Mouse (Mus musculus) bone marrow, adult 2 months (tissue): ENCODE results near the gene Rhoj.

Source experiments
- CTCF ChIP-seq: fragments of 200-500 bp; IDR thresholded peaks from 2 replicates; pipeline ENCODE4 v1.5.1; 2011; ENCODE audit warnings: low read length, control low read depth; ENCODE audit not compliant: control insufficient read depth, insufficient read depth
- POLR2A ChIP-seq: fragments of 200-500 bp; IDR thresholded peaks from 2 replicates; pipeline ENCODE4 v1.6.1; 2011; ENCODE audit warnings: low read depth, mild to moderate bottlenecking, control low read depth, low read length, borderline replicate concordance; ENCODE audit not compliant: control insufficient read depth

DNA sequence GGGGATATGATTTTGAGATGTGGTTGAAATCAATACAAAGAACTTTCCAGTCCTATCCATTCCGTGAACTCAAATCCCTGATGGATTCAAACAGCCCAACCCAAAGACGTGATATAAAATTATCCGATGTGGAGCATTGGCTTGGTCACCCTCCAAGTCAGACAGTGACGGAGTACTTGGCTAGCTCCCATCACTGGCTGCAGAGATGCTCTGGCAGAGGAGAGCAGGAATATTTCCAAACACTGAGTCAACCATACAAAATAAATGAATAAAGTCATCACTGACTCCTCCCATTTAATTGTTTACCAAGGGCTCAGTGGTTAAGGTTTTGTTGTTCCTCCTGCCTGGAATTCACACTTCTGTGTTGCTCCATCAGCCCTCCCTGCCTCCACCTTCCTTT is 50.6 kb downstream of the Rhoj start:
- TF ChIP-seq CTCF (no peak), POLR2A (no peak)
